Mouse (Mus musculus): ENCODE data around the gene Zfp553. TPM values are rescaled to one million over a fixed set of nuclear protein-coding genes. Genes with fewer than 3 reads are reported as not detected.
A peak's percentile ranks its signal among the peaks of the same experiment; 100 is the strongest.

The Zfp553 gene
- polyA plus RNA-seq, 1 experiment from 2014 or later: 75.4 TPM

DNA sequence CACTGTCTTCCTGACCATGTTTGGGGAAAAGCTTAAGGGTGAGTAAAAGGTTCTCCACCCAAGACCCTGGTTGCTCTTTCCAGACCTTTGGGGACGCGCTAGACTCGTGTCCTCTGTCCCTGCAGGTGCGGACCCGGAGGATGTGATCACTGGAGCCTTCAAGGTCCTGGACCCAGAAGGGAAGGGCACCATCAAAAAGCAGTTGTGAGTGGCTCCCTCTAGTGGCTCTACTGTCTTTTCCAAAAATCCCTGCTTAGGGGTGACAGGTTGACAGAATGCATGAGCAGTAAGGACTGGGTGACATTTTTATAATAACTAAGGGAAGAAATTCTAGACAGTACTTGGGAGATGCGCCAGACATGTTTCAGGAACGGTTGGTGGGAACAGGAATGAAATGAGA is 19.4 kb upstream of the Zfp553 start:
- H3K27me3 ChIP-seq: 0 out of 2 replicates have a peak, but pooled peaks cover 8% of the 10 kb centered on the region
- no peak overlapping the region for H3K4me3 ChIP-seq (replicated peaks)
- no peak overlapping the region for H3K4me2 ChIP-seq (replicated peaks)
- H3K9ac ChIP-seq (replicated peaks): no peak overlapping the region
- no peak overlapping the region for H3K27ac ChIP-seq
- no peak for ATAC-seq
- no peaks in the 10 kb centered on the region for H3K36me3 ChIP-seq
- peaks cover 10% of the 10 kb centered on the region for H3K4me1 ChIP-seq (replicated peaks)
- H3K9me3 ChIP-seq: no peaks in the 10 kb centered on the region
- 26% methylated on average over 7 of the region's 7 CpGs for WGBS

DNA sequence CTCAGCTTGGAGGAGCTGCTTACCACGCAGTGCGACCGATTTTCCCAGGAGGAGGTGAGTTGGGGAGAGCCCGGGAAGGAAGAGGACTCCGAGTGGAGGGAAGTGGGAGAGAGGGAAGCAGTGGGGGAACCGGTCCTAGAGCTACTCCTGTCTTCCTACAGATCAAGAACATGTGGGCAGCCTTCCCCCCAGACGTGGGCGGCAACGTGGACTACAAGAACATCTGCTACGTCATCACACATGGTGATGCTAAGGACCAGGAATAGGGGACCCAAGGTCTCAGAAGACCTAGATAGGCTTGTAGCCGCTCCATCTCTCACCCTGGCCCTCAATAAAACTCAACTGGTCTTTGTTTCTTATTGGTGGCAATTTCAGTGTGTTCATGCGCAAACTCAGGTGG is 18.9 kb upstream of the Zfp553 start:
- no peak overlapping the region for H3K4me3 ChIP-seq (replicated peaks)
- H3K36me3 ChIP-seq: no peaks in the 10 kb centered on the region
- H3K27me3 ChIP-seq: 0 out of 2 replicates have a peak, but pooled peaks cover 8% of the 10 kb centered on the region
- H3K4me2 ChIP-seq (replicated peaks): no peak overlapping the region
- no peak for ATAC-seq
- no peak overlapping the region for H3K27ac ChIP-seq
- peaks cover 10% of the 10 kb centered on the region for H3K4me1 ChIP-seq (replicated peaks)
- H3K9ac ChIP-seq (replicated peaks): no peak overlapping the region
- 67% methylated on average over 12 of the region's 12 CpGs for WGBS
- H3K9me3 ChIP-seq: no peaks in the 10 kb centered on the region

DNA sequence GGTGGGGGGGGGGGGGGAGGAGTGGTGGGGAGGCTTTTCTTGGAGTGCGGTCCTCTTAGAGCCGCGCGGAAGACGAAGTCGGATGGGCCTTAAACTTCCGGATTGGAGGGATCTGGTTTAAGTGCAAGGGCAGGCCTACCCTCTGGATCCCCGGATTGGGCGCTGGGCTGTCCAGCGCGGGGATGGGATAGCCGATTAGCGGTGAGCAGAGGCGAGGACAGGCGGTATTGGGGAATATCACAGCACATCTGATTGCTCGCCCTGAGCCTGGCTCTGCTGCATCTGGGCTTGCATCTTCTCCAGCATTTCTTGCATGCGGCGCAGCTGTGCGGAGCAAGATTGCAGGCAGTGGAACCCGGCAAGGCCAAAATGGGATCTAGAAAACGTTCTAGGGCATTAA is 18.3 kb upstream of the Zfp553 start:
- 0 out of 2 replicates have a peak, but pooled peaks cover 8% of the 10 kb centered on the region for H3K27me3 ChIP-seq
- no peak overlapping the region for H3K27ac ChIP-seq
- WGBS: 27% methylated on average over 21 of the region's 21 CpGs
- ATAC-seq: no peak
- peaks cover 9% of the 10 kb centered on the region for H3K4me1 ChIP-seq (replicated peaks)
- H3K9ac ChIP-seq (replicated peaks): 0 out of 2 replicates have a peak overlapping the region, but pooled peaks have one; percentile 29
- no peaks in the 10 kb centered on the region for H3K9me3 ChIP-seq
- no peak overlapping the region for H3K4me3 ChIP-seq (replicated peaks)
- no peaks in the 10 kb centered on the region for H3K36me3 ChIP-seq
- H3K4me2 ChIP-seq (replicated peaks): peak overlapping the region; percentile 46; the same call in 1 of the 2 replicates

DNA sequence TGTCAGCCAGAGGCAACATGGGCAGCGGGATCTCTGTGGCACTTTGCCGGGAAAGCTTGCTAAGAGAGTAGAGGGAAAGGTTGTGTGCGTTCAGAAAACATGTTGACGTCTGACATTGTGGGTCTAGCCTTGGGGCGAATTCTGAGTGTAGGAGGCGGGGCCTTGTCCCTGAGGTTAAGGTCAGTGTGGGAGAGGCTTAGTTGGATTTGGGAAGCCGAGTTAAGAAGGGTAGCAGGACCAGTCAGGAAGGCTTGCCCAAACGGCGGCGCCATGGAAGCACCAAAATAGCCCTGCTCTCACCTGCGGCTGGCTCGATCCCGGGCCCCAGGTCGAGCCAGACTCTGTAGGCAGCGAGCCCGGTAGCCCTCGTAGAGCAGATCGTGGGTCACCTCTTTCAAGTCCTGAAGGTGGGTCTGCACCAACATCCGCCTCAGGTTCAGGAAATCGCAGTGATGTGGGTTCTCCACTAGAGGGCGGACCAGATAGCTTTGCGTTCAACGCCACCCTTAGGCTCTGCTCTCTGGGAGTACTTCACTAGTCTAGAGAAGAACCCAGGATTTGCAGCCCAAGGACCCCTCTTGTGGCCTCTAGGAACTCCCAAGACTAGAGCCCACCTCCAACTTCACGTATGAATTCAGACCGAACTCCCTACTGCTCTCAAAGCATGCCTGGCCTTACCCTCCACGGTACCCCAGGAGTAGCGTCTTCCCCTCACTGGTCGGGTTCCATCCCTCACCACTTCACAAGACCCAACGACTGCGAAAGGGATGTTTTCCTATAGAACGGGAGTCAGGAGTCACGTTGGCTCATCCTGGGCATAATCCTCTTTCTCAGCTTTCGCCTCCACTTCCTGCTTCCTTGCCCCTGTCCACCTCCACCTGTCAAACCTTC is 17.6 kb upstream of the Zfp553 start:
- 0 out of 2 replicates have a peak, but pooled peaks cover 8% of the 10 kb centered on the region for H3K27me3 ChIP-seq
- no peaks in the 10 kb centered on the region for H3K36me3 ChIP-seq
- no peak overlapping the region for H3K27ac ChIP-seq
- H3K4me3 ChIP-seq (replicated peaks): peak overlapping the region; percentile 22
- WGBS: 23% methylated on average over 33 of the region's 33 CpGs
- peak overlapping the region; percentile 46 for H3K4me2 ChIP-seq (replicated peaks)
- peak overlapping the region; percentile 29; the same call in 1 of the 2 replicates for H3K9ac ChIP-seq (replicated peaks)
- no peaks in the 10 kb centered on the region for H3K9me3 ChIP-seq
- peaks cover 3% of the 10 kb centered on the region; the same call in 1 of the 2 replicates for H3K4me1 ChIP-seq (replicated peaks)
- ATAC-seq: peak; percentile 53

- no peaks in the 10 kb centered on the region for H3K9me3 ChIP-seq
- H3K27ac ChIP-seq: no peak overlapping the region
- ATAC-seq: no peak
- H3K36me3 ChIP-seq: no peaks in the 10 kb centered on the region
- H3K4me3 ChIP-seq (replicated peaks): no peak overlapping the region
- H3K4me2 ChIP-seq (replicated peaks): no peak overlapping the region
- H3K9ac ChIP-seq (replicated peaks): no peak overlapping the region
- 91% methylated on average over 5 of the region's 5 CpGs for WGBS
- 0 out of 2 replicates have a peak, but pooled peaks cover 8% of the 10 kb centered on the region for H3K27me3 ChIP-seq
- H3K4me1 ChIP-seq (replicated peaks): peaks cover 3% of the 10 kb centered on the region; the same call in 1 of the 2 replicates
Measured at GRCm38 (mm10) chr7:127216307-127216706, 16.6 kb upstream of the Zfp553 start.

DNA sequence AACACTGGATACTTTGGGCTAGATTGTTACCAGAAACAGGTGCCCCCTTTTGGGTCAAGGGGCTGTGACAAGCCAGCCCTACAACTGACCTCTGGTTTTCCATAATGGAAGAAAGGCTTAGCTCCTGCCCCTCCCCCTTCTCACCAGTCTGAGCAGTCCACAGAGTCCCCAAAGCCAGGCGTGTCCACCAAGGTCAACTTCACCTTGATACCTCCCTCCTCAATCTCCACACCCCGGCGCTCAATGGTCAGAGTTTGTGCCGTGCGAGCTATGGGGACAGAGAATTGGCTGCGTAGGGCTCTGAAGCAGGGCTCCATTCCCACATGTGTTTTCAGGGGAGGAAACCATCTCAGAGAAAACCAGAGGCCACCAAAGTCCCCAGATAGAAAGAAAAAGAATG is 15.4 kb upstream of the Zfp553 start:
- Histone ChIP-seq H3K4me1 (replicated peaks) (peaks cover 3% of the 10 kb centered on the region; the same call in 1 of the 2 replicates), H3K9me3 (no peaks in the 10 kb centered on the region), H3K4me2 (replicated peaks) (no peak overlapping the region), H3K36me3 (no peaks in the 10 kb centered on the region), H3K27ac (no peak overlapping the region), H3K9ac (replicated peaks) (no peak overlapping the region), H3K27me3 (0 out of 2 replicates have a peak, but pooled peaks cover 8% of the 10 kb centered on the region), H3K4me3 (replicated peaks) (no peak overlapping the region)
- 90% methylated on average over 6 of the region's 6 CpGs for WGBS
- ATAC-seq: no peak

DNA sequence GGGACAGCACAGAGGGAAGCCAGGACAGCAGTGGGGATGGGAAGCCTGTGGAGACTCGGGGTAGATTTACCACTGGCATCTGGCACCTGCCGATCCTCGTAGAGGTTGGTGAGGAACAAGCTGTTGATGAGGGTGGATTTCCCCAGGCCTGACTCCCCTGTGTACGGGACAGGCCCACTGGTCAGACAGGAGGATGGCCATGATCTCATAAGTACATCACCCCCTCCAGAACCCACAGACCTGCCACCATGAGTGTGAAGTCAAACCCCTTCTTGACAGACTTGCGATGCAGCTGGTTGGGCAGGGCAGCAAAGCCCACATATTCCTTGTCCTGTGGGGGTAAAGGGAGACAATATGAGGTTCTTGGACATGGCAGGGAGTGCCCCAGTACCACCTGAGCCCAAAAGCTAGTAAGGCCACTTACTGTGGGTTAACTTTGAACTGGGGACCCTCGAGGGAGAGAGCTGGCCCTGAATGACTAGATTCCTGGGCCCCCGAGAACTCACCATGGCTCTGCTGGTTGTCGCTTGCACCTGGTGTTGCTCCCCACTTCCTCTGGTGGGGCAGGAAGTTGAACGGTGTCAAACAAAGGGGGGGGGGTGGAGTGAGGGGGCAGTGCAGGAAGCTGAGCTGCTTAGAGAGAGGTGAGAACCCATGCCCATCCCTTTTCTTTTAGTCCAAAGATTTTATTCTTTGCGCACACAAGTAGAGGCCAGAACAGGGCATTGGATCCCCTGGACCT is 14.8 kb upstream of the Zfp553 start:
- 85% methylated on average over 10 of the region's 10 CpGs for WGBS
- Histone ChIP-seq H3K27me3 (0 out of 2 replicates have a peak, but pooled peaks cover 8% of the 10 kb centered on the region), H3K4me1 (replicated peaks) (peaks cover 3% of the 10 kb centered on the region; the same call in 1 of the 2 replicates), H3K4me2 (replicated peaks) (no peak overlapping the region), H3K4me3 (replicated peaks) (no peak overlapping the region), H3K9me3 (no peaks in the 10 kb centered on the region), H3K27ac (no peak overlapping the region), H3K9ac (replicated peaks) (no peak overlapping the region), H3K36me3 (peaks cover 2% of the 10 kb centered on the region; the same call in 1 of the 2 replicates)
- ATAC-seq: no peak

DNA sequence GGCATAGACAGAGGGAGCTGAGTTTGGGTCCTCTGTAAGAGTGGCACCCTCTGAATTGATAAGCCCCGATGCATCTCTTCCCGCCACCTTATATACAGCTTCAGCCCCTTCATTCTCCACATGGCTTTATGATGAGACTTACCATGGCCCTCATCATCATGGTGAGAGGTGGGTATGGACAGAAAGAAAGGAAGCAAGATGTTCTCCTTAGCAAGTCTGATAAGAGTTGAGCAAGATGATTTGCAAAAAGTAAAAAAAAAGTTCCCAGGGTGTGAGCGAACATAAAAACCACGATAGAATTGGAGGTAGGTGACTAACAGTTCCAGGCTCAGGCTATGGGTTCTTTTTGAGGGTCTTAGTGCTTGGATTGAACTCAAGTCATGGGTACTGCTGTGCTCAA is 14.2 kb upstream of the Zfp553 start:
- H3K4me2 ChIP-seq (replicated peaks): no peak overlapping the region
- no peaks in the 10 kb centered on the region for H3K9me3 ChIP-seq
- H3K4me1 ChIP-seq (replicated peaks): peaks cover 3% of the 10 kb centered on the region; the same call in 1 of the 2 replicates
- 95% methylated on average over 4 of the region's 4 CpGs for WGBS
- no peak overlapping the region for H3K4me3 ChIP-seq (replicated peaks)
- no peak overlapping the region for H3K9ac ChIP-seq (replicated peaks)
- H3K36me3 ChIP-seq: peaks cover 2% of the 10 kb centered on the region; the same call in 1 of the 2 replicates
- H3K27me3 ChIP-seq: 0 out of 2 replicates have a peak, but pooled peaks cover 8% of the 10 kb centered on the region
- H3K27ac ChIP-seq: no peak overlapping the region
- ATAC-seq: no peak

GRCm38 (mm10) chr7:127220440-127220839 is 12.4 kb upstream of the Zfp553 start:
- no peaks in the 10 kb centered on the region for H3K9me3 ChIP-seq
- H3K36me3 ChIP-seq: peaks cover 4% of the 10 kb centered on the region; the same call in 1 of the 2 replicates
- no peak overlapping the region for H3K9ac ChIP-seq (replicated peaks)
- H3K4me3 ChIP-seq (replicated peaks): no peak overlapping the region
- WGBS: 89% methylated on average over 6 of the region's 6 CpGs
- H3K4me1 ChIP-seq (replicated peaks): no peaks in the 10 kb centered on the region
- H3K27ac ChIP-seq: no peak overlapping the region
- ATAC-seq: no peak
- H3K27me3 ChIP-seq: no peaks in the 10 kb centered on the region
- H3K4me2 ChIP-seq (replicated peaks): no peak overlapping the region

GRCm38 (mm10) chr7:127223106-127223505 is 9.8 kb upstream of the Zfp553 start:
- no peak overlapping the region for H3K27ac ChIP-seq
- H3K4me3 ChIP-seq (replicated peaks): no peak overlapping the region
- H3K4me1 ChIP-seq (replicated peaks): no peaks in the 10 kb centered on the region
- no peak overlapping the region for H3K4me2 ChIP-seq (replicated peaks)
- no peaks in the 10 kb centered on the region for H3K27me3 ChIP-seq
- H3K9ac ChIP-seq (replicated peaks): no peak overlapping the region
- ATAC-seq: no peak
- H3K9me3 ChIP-seq: no peaks in the 10 kb centered on the region
- H3K36me3 ChIP-seq: peaks cover 5% of the 10 kb centered on the region; the same call in 1 of the 2 replicates
- WGBS: 97% methylated on average over 3 of the region's 3 CpGs

DNA sequence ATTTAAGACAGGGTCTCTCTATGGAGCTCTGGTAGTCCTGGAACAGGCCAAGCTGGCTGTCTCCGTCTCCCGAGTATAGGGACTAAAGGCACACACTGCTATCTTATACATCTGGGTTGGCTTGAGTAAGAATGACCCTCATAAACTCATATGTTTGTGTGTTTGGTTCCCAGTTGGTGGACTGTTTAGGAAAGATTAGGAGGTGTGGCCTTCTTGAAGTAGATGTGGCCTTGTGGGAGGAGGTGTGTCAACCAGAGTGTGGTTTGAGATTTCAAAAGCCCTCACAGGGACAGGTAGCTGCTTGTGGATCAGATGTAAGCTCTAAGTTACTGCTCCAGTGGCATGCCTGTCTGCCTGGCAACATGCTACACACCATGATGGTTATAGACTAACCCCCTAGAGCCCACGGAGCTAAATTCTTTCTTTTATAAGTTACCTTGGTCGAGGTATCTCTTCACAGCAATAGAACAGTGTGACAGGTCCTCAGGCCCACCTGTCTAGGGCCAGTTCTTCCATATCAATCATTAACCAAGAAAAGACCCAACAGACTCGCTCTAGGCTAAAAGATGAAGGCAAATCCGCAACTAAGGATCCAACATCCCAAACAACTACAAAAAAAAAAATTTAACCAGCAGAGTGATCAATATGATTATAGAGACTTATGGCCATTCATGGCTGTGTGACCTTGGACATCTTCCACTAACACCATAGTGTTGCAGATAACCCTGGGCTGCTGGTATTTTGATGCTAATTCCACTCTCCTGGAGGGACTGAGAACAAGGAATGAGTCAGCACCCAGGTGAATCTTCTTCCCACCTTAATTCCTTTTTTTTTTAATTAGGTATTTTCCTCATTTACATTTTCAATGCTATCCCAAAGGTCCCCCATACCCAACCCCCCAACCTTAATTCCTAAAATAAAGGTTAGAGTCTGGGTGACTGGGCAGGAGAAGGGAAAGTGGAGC is 9.1 kb upstream of the Zfp553 start:
- no peak overlapping the region for H3K27ac ChIP-seq
- H3K4me3 ChIP-seq (replicated peaks): no peak overlapping the region
- H3K27me3 ChIP-seq: no peaks in the 10 kb centered on the region
- WGBS: 94% methylated on average over 6 of the region's 6 CpGs
- no peaks in the 10 kb centered on the region for H3K9me3 ChIP-seq
- H3K4me2 ChIP-seq (replicated peaks): no peak overlapping the region
- ATAC-seq: no peak
- H3K4me1 ChIP-seq (replicated peaks): no peaks in the 10 kb centered on the region
- H3K36me3 ChIP-seq: peaks cover 5% of the 10 kb centered on the region; the same call in 1 of the 2 replicates
- no peak overlapping the region for H3K9ac ChIP-seq (replicated peaks)
